Mouse (Mus musculus): ENCODE measurements around the gene Sh3bp5l.
"Not testable (repeated sequence)": the region's sequence is repeated elsewhere in the genome, so short reads cannot be mapped to it uniquely, and the experiment has no call there.

Gene Sh3bp5l

DNA sequence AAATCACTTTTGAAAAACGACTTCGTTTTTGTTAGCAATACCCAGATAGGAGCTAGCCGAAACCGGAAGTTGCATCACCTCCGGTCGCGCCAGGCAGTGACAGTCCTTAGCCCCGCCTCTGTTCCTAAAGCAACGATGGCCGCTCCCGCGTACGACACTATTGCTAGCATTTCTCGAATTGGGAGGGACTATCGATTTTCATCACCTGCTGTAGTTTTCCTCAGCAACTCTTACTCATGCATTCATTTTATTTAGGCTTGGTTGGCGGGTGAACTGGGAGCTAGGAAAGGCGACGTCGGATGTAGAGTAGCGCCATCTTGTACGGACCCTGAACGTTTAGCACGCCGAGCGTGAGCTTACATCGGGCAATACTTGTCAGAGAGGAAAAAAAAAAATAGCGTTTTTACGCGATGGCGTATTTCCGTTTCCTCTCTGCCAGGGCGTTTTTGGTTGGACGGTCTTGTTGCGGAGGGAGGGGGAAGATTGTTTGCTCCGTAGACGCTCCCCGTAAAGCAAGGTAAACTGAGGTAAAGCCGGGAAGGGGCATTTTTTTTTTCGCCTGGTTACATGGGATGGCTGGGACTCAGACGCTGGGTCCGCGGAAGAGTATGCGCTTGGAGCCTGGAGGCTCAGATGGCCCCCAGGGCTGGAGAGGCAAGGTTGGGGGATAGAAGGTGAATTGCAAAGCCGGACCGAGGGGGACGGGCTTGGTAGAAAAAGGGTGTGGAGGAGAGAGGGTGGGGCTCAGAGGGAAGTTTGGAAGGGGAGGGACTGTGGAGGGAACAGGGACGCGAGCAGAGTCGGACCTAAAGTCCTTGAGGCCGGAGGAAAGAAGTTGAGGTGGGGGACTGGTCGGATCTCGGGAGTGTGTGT is at the start of gene Sh3bp5l, which contains the start of gene Zfp672:
Gene Sh3bp5l, plus strand, starts transcription at position 449 of the 873 bp plus-strand sequence.
Gene Zfp672, minus strand, starts transcription at position 64 of the 873 bp plus-strand sequence.
- DNase-seq = peak; percentile 89 to 93

DNA sequence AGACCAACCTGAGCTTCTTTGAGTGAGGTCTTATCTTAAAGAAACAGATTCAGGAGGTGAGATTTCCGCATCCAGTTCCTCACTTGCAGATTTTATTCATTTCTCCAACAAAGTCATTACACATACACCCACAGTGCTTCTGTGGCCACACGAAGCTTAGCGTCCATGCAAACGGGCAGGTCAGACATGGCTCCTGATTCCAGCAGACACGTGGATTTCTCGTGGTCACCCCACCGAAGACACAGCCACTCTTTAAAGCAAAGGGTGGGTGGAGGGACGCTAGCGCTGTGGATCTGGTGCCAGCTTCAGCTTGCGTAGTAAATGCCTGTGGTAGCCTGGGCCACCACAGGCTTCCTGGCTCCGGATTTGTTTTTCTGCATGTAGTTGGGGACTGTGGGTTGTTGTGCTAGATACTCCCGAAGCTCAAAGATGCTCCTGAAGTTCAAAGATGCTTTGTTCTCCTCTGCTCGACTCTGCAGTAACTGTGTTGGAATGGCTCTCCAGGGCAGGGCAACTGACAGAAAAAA is 48.5 kb upstream of the Sh3bp5l start:
- no peak for DNase-seq

DNA sequence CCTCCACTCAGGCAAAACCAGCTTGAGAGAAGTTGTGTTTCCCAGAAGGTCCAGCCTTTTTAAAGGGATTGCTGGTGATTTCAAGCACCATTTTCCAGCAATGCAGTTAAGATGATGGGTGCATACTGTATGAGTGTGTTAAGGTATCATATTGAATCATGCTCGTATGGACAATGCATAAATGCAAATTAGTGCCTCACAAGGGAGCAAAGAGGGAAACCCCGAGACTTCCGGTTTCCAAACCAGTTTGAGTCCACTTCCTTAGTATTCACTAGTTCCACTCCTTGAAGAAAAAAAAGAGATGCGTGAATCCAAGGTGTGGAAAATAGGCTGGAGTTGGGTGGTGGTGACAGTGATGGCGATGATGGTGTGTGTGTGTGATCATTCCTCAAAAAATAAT is 48.0 kb upstream of the Sh3bp5l start:
- DNase-seq = no peak

DNA sequence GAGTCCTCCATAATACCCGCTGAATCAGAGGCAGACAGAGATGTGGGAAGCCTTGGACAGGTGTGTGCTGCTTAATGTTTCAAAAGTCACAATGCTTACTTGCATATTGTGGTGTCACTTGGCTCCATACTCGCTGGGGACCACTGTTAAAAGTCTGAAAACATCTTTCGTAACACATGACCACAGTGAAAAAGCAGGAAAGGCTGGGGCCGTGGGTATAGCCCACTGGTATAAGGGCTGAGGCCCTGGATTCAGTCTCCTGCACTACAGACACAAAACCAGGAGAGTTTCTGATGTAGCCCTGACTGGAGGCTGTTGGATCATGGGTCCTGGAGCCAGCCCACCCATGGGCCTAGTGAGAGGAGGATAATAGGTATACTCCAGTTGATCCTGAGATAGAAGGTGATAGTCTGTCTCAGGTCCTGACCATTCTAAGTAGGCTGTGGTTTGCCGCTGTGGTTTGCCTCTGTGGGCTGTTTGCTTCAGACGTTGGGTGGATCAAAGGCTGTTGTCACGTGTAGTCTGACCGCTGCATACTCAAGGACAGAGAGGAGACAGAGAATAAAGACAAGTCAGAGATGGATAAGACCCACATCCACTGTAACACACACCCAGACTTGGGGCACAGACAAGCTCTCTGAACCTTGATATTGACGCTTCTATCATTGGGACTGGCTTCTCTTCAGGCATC is 40.4 kb upstream of the Sh3bp5l start:
- no peak for DNase-seq

DNA sequence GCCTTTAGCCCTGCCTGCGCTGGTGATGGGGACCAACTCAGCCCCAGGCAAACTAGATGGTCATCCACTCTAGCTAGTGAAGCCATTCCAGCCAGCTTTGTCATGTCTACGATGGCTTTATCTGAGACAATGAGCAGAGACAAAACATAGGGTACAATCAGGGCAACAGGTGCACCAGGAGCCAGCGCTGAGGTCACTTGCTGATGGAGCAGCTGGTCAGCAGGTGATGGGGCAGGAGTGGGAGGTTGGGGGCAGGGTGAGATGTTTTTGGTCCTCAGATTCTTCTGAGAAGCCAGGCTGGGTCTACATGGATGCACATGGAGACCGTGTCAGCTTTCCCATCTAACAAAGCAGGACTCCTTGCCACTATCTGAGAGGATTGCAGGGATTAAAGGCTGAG is 39.7 kb upstream of the Sh3bp5l start:
- DNase-seq = no peak

DNA sequence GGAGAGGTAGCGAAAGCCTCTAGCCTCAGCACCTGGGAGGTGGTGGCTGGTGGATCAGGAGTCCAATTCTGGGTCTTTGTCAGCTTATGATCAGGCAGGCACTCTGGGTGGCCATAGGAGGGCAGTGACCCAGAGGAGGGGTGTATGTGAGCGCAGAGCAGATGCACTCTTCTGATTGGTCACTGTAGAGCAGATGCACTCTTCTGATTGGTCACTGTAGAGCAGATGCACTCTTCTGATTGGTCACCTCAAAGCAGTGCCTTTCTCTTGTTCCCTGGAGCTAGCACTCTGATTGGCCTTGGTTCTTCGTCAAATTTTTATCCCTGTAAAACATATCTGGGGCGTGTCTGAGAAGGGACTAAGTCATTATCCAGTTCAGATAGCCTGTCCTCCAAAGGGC is 37.7 kb upstream of the Sh3bp5l start:
- no peak for DNase-seq

DNA sequence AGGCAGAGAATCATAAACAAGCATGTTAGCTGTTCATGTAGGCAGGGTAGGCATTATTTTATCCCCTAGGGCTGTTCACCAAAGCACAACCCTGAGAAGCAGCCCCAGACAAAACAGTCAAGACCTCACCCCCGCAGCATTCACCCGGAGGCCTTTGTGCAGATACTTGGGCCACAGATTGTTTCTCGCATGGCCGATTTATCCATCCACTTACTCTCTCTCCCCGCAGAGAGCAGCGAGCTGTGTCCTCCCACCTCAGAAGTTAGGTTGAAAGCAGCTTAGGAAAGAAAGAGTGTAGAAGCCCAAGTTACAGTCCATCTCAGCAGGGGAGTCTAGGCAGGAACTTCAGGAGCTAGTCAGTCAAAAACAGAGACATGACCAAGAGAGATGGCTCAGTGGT is 33.1 kb upstream of the Sh3bp5l start:
- DNase-seq = no peak

DNA sequence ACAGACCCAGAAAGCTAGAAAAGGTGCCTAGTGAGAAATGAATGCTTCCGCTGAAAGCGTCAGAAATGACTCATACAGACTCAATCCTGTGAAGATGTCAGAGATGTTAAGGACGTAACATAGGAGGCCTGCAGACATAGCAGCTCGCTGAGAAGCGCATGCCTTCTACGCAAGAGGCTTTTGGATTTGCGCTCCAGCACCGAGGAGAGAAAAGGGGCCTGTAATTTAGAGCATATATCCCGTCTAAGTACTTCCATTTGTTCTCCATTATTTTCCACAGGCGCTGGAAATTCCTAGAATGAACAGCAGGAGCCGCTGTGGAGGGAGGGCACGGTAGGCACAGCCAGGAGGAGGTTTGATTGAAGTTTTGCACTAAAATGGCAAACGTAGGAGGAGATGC is 29.5 kb upstream of the Sh3bp5l start:
- DNase-seq = peak; percentile 71 to 82

DNA sequence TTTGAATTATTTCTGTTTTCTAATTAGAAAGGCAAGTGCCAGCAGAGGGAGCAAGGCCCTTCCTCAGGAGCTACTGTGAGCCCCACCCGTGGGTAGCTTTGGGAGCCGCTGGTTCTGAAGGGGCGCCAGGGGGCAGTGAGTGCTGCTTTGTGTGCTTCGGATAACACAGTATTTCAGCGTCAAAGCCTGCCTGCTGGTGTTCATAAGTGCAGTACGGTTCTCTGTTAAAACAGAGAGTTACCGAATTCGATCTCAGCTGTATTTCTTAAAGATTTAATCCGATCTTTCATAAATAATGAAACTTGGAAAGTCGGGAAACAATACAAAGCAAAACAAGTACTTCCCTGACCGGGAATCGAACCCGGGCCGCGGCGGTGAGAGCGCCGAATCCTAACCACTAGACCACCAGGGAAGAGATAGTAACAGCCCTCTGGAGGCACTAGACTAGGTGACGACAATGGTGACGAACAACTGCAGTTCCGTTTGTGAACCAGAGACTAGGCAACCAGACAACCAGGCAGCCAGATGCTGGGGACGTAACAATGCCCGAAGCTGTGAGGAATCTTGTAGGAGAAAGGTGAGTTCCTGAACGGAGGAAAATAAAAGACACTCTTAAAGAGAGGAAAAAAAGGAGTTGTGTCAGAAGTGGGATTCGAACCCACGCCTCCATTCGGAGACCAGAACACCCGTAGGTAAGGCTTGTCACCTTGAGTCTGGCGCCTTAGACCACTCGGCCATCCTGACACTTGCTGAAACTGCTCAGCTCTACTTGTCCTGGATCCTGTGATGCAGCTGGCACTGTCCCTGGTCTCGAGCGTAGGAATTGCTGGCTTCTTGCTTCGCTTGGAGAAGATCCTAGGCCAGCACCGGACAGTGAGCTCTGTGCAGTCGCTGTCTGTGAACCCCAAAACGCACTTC is 28.4 kb upstream of the Sh3bp5l start:
- peak; percentile 96 for DNase-seq

DNA sequence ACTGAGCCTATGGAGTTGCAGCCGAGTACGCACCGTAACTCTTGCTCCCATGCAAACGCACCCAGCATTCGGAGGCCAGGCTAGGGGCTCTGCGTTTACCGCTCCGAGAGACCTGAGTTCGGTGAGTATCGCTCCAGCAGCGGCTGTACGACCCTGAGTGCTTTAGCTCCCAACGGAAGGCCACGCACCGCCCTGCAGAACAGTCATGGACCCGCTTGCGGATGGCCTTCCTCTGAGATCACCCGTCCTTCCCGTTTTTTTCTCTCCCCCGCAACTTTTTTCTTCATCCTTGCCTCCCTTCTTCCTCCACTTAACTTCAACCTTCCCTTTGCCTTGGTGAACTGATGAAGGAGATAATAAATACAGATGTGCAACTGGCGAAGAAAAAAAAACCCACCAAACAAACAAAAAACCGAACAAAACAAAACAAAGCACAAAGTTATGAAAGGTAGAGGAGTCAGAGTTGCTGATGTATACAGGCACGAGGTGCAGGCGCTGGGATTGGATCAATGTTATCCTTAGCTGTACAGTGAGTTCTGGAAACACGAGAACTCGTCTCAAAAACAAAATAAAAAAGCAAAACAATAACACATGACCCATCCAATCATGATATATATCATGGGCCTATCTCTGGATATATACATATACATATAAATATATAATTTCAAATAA is 27.6 kb upstream of the Sh3bp5l start:
- DNase-seq = no peak

DNA sequence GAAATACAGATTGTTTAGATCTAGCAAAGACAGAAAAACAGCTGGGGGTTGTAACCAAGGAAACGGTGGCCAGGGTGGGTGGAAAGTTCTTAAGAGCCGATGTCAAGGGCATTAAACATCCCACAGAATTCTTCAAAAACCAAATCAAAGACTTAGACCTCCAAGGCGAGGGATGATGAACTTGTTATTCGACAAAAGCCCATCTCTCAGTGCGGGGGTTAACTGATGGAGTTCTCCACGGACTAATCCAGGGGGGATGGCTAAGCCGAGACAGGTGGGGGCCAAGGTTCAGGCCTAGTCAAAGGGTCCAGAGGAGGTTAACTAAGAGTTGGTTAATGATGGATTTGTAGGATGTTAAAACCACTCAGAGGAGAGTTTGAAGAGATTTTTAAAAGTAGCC is 26.9 kb upstream of the Sh3bp5l start:
- DNase-seq = no peak

DNA sequence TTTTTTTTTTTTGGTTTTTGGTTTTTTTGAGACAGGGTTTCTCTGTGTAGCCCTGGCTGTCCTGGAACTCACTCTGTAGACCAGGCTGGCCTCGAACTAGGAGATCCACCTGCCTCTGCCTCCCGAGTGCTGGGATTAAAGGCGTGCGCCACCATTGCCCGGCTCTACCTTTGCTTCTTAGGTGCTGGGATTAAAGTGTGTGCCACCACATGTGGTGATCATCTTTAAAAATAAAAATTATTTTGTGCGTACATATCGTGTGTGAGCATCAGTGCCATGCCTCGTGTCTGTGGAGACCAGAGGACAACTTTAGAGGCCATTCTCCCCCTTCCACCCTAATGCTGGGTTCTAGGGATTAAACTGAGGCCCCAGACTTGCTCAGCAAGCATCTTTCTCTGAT is 25.2 kb upstream of the Sh3bp5l start:
- not testable (repeated sequence) for DNase-seq

DNA sequence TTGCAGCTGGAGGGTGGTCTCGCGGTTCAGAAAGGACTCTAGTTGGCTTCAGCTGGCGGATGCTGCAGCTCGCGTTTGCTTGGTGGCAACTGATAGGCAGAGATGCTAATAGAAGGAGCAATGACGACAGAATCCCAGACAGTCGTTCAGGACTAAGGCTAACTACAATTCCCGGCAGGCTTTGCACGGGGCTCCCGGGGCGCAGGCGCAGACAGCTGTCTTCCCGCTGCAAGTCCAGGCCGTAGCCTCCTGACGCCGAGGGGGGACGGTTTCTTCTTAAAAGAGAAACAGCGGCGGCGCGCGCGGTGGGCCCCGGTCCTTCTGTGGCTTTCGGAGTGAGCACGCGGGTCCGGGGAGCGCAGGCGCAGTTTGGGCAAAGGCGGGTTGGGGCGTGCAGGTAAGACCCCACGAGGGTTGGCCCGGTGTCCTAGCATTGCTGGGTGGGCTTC is 23.6 kb upstream of the Sh3bp5l start, which contains the start of gene Zfp692:
Gene Zfp692, plus strand, starts transcription at position 210 of the 449 bp plus-strand sequence.
- peak; percentile 95 to 96 for DNase-seq

DNA sequence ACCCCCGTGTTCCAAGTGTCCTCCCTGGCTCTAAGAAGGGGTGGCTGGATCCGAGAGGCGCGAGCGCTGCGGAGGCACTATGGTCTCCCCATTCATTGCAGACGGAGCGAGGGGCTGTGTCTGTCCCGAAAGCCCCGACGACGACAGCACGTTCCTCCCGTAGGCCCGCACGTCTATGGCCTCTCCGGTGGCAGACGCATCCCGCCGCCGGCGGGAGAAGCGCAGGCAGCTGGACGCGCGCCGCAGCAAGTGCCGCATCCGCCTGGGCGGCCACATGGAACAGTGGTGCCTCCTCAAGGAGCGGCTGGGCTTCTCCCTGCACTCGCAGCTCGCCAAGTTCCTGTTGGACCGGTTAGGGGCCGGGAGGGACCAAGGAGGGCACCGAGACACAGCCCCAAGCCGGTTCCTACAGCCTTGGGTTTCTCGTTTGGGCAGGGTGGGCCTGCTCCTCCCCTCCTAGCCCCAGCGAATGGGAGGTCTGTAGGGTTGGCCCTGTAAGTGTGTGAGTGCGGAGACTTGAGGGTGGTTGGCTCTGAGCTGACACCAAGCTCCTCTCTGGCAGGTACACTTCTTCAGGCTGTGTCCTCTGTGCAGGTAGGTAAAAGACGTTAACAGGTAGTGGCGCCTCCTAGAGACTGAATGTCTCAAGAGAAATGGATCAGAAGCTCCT is 23.0 kb upstream of the Sh3bp5l start:
- DNase-seq = peak; percentile 73 to 84

DNA sequence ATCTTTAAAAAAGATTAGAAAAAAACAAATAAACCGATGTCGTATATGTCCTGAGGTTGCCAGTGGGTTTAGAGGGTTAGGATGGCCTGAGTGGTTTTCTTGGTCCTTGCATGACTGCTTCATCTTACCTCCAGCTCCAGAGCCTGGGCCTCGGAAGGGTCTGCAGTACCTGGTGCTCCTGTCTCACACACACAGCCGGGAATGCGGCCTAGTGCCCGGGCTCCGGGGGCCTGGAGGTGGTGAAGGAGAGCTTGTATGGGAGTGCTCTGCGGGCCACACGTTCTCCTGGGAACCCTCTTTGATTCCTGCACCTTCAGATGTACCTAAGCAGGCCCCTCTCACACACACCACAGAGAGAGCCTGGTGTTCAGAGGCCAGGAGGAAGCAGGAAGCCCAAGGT is 21.9 kb upstream of the Sh3bp5l start:
- no peak for DNase-seq

DNA sequence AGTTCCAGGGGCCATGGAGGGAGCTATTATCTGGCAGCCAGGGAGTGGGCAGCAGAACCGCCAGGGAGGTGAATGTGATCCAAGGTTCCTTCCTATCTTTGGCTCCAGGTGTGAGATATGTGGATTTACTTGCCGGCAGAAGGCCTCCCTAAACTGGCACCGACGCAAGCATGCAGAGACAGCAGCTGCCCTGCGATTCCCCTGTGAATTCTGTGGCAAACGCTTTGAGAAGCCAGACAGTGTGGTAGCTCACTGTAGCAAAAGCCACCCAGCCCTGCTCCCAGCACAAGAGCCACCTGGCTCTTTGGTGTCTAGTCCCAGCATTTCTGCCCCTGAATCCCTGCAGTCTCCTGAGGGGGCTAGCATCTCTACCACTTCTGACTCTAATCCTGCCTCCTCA is 16.5 kb upstream of the Sh3bp5l start:
- no peak for DNase-seq

DNA sequence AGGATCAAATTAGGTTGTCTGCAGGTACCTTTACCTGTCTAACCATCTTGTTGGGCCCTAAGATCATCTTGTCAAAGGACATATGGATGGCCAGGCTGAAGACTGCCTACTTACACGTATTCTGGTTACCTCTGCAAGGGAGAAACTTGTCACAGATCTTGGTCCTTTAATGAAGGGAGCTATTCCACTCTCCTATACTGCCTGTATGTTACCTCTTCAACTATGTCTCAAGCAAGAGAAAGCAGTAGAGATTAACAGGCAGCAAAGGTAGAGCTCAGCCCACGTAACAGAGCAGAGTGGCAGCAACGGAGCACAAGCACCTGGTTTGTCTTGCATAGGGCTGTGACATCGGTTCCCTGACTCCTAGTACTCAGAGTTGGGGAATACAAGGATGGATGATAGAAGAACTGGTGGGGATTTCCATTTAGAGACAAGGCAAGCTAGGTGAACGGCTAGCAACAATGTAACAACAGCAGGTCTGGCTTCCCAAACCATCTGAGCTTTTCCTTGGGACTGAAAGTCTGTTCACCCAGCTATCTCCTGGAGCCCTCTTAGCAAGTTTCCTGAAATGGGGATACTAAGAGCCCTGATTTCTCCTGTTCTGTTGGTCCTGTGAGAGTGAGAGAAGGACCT is 14.9 kb upstream of the Sh3bp5l start:
- DNase-seq = no peak

DNA sequence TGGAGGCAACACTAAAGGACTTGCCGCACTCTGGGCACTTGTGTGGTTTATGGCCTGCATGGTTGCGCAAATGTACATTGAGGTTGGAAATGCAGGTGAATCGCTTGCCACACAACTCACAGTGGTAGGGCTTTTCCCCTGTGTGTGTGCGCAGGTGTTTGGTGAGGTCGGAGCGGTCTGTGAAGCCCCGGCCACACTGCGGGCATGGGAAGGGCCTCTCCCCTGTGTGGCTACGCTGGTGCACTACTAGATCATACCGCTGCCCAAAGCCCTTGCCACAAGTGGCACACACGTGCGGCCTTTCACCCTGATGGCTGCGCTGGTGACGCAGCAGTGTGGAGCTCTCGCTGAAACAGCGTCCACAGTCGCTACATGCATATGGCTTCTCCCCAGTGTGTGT is 14.2 kb upstream of the Sh3bp5l start:
- no peak for DNase-seq

DNA sequence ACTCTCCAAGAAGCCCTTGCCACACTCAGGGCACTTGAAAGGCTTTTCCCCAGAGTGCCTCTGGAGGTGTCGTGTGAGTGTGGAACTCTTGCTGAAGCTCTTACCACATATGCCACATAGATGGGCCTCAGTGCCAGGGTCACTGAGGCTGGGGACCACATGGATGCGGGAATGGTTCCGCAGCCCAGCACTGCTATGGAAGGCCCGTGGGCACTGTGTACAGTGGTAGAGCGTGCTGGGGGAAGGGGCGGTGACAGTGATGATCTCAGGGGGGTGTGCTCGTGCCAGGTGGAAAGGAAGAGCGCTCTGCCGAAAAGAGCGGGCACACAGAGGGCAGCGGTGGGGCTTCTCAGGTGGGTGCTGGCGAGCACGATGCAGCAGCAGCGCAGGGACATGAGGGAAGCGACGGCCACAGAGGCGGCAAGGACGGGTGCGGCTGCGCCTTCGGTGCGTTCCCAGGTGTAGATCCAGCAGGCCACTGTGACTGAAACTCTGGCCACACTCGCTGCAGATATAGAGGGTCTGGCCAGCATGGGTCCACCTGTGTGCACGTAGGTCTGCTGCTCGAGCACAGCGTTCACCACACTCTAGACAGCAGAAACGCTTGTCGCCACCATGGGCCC is 13.6 kb upstream of the Sh3bp5l start:
- no peak for DNase-seq

DNA sequence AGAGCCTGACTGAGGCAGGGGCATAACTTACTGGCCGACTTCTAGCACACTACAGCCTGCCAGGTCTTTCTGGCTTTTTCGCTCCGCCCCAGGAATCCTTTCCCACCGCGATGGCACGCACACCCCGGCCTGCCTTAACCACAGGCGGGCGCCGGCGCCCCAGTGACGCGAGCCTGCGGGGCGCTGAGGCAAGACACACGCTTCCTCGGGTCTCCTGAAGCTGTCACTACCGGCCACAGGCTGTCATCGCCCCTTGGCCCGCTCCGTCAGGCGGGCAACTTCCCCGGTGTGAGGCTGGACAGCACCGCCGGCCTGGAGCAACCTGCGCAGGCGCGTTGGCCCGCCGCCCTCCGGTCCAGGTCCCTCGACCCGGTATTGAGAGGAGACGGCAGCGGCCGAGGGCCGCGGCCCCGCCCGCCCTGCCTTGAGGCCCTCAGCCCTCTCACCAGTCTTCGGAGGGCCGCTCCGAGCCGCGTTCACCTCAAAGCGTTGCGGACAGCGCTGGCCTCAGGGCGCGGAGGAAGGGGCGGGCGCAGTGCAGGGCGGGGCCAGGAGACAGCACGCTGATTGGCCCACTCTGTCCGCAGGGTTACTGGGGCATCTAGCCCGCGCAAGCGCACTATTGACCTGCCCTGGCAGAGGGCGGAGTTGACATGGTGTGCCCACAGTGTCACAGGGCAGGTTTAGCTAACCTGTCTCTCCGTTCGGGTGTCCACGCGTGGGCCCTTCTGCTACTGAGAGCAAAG is 7.5 kb upstream of the Sh3bp5l start:
- peak; percentile 97 to 98 for DNase-seq
